Mouse (Mus musculus) limb, embryonic 12.5 days (tissue): Measurements from ENCODE around the gene Map2k7. TPM values are rescaled to one million over a fixed set of nuclear protein-coding genes. Genes with fewer than 3 reads are reported as not detected.

Source experiments
- ATAC-seq: fragments of 200-750 bp; cut with Nextera tagmentation; 2 replicates; pipeline ENCODE4 v1.8.0; 2017; ENCODE audit warnings: low read depth, moderate TSS enrichment; ENCODE audit not compliant: insufficient number of reproducible peaks, insufficient read depth, low FRiP score, low TSS enrichment
- H3K27ac ChIP-seq: fragments of 300-500 bp; sonication (generic); 2 replicates; pipeline ENCODE4 v1.5.1; 2016; ENCODE audit warnings: mild to moderate bottlenecking, moderate library complexity
- H3K27me3 ChIP-seq: fragments of 300-500 bp; sonication (generic); 2 replicates; pipeline ENCODE4 v1.6.1; 2016; ENCODE audit warnings: mild to moderate bottlenecking, moderate library complexity
- H3K36me3 ChIP-seq: fragments of 300-500 bp; sonication (generic); 2 replicates; pipeline ENCODE4 v1.6.1; 2016; ENCODE audit warnings: mild to moderate bottlenecking, moderate library complexity
- H3K4me1 ChIP-seq: fragments of 300-500 bp; sonication (generic); replicated peaks from 2 replicates; pipeline ENCODE4 v1.6.1; 2016
- H3K4me2 ChIP-seq: fragments of 300-500 bp; sonication (generic); 2 replicates; pipeline ENCODE4 v1.6.1; 2016; ENCODE audit warnings: mild to moderate bottlenecking, moderate library complexity
- H3K4me3 ChIP-seq: fragments of 300-500 bp; sonication (generic); replicated peaks from 2 replicates; pipeline ENCODE4 v1.5.1; 2016; ENCODE audit warnings: mild to moderate bottlenecking
- H3K9ac ChIP-seq: fragments of 300-500 bp; sonication (generic); replicated peaks from 2 replicates; pipeline ENCODE4 v1.6.1; 2016; ENCODE audit warnings: mild to moderate bottlenecking, moderate library complexity
- H3K9me3 ChIP-seq: fragments of 300-500 bp; sonication (generic); 2 replicates; pipeline ENCODE4 v1.6.1; 2016; ENCODE audit warnings: mild to moderate bottlenecking, moderate library complexity
- WGBS: fragments of 180-500 bp; shearing (Covaris S2); methylation state at CpG from one replicate; pipeline ENCODE4 v1.1.7; 2016; 5-methylcytosine and 5-hydroxymethylcytosine counted together
- polyA plus RNA-seq: library from polyadenylated mRNA; unstranded; fragments of >200 nt; fragmentation: Nextera tagmentation; extraction: Ambion mirVana; gene quantifications from 2 replicates; pipeline ENCODE4 v1.2.1, GENCODE M21; 2016

Map2k7 gene
- polyA plus RNA-seq, 1 experiment from 2014 or later, result 33.7 TPM

DNA sequence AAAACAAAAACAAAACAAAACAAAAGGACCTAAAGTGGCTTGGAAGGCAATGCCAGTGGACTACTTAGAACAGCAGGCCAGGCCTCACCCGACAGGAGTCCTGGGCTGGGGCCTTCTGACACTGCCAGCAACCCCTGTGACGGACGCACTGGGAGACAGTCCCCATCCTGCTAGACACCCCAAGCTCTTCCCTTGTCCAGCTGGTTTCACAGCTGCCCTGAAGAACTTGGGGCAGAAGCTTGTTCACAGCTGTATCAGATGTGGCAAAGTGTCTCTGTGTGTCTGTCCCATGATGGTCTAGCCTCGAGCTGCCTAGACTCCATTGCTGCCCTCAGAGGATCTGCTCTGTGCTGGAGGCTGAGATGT is 21.2 kb downstream of the Map2k7 start:
- whole genome bisulfite sequencing, result 78% methylated on average over 4 of the region's 4 CpGs
- H3K27me3 ChIP-seq, result no peaks in the 10 kb centered on the region
- ATAC-seq, result no peak
- 0 out of 2 replicates have a peak overlapping the region, but pooled peaks have one; percentile 83 for H3K9ac ChIP-seq
- peaks cover 82% of the 10 kb centered on the region for H3K36me3 ChIP-seq
- no peaks in the 10 kb centered on the region for H3K9me3 ChIP-seq
- H3K4me3 ChIP-seq, result no peak overlapping the region
- H3K4me1 ChIP-seq, result peaks cover 27% of the 10 kb centered on the region
- H3K27ac ChIP-seq, result peak overlapping the region; percentile 76
- no peak overlapping the region for H3K4me2 ChIP-seq

DNA sequence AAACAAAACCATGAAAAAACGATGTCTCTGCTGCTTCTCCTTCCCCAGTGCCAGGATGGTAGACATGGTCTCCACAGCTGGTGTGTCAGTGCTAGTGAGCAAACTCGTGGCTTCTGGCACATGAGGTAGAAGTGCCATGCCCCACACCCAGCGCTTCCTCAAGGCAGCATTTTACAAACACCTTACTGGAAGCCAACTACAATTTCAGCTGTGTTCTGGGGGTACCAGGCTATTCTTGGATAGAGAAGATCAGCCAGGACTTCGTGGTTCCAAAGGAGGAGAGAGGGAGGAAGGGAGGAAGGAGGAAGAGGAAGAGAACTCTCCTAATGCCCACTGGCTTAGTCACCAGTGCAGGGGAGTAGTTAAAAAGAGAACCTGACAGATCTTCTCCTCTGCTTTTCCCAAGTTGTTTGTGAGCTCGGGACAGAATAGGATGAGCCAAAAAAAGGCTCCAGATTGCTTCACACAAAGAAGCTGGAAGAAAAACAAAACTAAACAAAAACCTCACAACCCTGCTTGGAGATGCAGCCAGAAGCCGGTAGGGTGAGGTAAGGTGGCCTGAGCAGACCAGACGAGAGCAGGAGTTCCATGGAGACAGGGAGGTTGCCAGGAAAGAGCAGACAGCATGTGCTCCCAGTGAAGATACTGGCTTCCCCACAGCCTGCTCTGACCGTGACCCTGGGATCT is 24.7 kb downstream of the Map2k7 start:
- Histone ChIP-seq H3K9me3 (no peaks in the 10 kb centered on the region), H3K36me3 (peaks cover 86% of the 10 kb centered on the region), H3K27me3 (no peaks in the 10 kb centered on the region), H3K4me3 (no peak overlapping the region), H3K9ac (no peak overlapping the region), H3K4me2 (no peak overlapping the region), H3K27ac (no peak overlapping the region), H3K4me1 (peaks cover 11% of the 10 kb centered on the region)
- no peak for ATAC-seq
- WGBS, result 90% methylated on average over 8 of the region's 8 CpGs

DNA sequence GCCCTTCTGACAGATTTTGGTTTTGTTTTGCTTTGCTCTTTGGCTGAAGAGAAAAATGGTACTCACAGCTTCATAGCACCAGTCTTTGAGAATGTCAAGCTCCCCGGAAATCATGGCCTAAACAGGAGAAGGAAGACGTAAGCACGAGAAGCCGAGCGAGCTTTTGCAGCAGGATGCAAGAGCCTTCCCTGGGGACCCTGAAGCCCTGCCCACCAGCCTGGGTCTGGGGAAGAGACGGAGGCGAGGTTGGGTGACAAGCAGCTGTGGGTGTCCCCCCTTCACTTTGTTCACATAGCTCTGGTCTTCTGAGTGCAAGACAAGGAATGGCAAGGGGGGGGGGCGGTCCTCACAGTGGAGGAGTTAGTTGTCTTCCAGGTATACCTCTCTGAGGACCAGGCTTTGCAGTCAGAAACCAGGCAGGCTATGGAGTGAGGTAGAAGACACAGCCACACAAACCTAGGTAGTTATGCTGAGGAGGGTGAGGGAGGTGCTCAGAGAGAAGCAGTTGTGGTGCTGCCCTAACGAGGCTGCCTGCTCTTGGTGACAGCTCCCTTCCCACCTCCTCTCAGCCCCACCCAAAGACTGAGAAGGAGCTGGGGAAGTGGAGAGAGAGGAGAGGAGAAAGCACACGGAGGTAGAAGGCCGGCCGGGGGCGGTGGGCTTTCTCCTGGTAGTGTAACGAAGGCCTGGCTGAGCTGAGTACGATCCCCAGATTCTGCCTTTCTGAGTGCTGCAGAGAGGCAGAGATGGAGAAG is 26.8 kb downstream of the Map2k7 start:
- peaks cover 100% of the 10 kb centered on the region for H3K36me3 ChIP-seq
- no peaks in the 10 kb centered on the region for H3K9me3 ChIP-seq
- no peaks in the 10 kb centered on the region for H3K4me1 ChIP-seq
- no peak overlapping the region for H3K4me2 ChIP-seq
- H3K4me3 ChIP-seq, result no peak overlapping the region
- no peaks in the 10 kb centered on the region for H3K27me3 ChIP-seq
- ATAC-seq, result no peak
- H3K9ac ChIP-seq, result no peak overlapping the region
- 89% methylated on average over 15 of the region's 15 CpGs for WGBS
- no peak overlapping the region for H3K27ac ChIP-seq

DNA sequence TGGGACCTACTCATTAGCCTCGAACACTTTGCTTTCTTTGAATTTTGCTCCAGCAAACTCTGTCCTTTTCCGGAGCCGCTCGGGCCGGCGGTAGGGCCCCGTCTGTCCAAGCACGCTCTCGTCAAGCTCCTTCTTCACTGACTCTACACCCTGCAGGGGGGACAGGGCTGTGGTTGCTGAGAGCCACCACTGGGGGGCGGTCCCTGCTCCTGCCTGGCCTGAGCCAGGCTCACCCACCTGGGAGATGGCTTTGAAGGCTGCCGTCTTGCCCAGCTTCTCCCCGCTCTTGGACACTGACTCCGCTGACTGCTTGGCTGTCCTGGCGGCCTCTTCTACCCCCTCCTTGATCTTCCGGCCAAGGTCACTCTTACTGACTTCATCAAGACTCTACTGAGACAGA is 29.1 kb downstream of the Map2k7 start:
- no peaks in the 10 kb centered on the region for H3K27me3 ChIP-seq
- H3K4me1 ChIP-seq, result no peaks in the 10 kb centered on the region
- peaks cover 100% of the 10 kb centered on the region for H3K36me3 ChIP-seq
- no peak overlapping the region for H3K4me2 ChIP-seq
- no peak for ATAC-seq
- no peak overlapping the region for H3K27ac ChIP-seq
- H3K9ac ChIP-seq, result no peak overlapping the region
- whole genome bisulfite sequencing, result 79% methylated on average over 15 of the region's 15 CpGs
- no peaks in the 10 kb centered on the region for H3K9me3 ChIP-seq
- H3K4me3 ChIP-seq, result no peak overlapping the region

DNA sequence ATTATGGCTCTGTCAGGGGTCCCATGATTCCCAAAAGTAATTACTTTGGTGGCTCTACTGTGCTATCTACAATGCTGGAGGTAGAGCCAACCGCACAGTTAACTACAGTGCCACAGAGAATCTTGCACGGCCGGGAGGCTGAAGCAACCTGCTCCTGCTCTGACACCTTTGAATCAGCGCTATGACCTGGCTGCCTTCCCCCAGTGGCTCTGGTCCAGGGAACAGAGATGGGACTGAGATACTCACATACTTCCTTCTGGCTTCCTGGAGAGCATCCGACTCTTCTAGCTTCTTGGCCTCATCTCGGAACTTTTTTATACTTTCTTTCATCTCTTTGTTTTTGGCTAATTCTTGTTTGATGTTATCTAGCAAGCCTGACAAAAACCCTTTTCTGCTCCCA is 31.1 kb downstream of the Map2k7 start:
- ATAC-seq, result no peak
- no peaks in the 10 kb centered on the region for H3K27me3 ChIP-seq
- no peak overlapping the region for H3K4me3 ChIP-seq
- WGBS, result 94% methylated on average over 6 of the region's 6 CpGs
- H3K4me2 ChIP-seq, result no peak overlapping the region
- H3K9me3 ChIP-seq, result no peaks in the 10 kb centered on the region
- H3K4me1 ChIP-seq, result peaks cover 3% of the 10 kb centered on the region
- H3K9ac ChIP-seq, result no peak overlapping the region
- peaks cover 93% of the 10 kb centered on the region for H3K36me3 ChIP-seq
- H3K27ac ChIP-seq, result no peak overlapping the region

DNA sequence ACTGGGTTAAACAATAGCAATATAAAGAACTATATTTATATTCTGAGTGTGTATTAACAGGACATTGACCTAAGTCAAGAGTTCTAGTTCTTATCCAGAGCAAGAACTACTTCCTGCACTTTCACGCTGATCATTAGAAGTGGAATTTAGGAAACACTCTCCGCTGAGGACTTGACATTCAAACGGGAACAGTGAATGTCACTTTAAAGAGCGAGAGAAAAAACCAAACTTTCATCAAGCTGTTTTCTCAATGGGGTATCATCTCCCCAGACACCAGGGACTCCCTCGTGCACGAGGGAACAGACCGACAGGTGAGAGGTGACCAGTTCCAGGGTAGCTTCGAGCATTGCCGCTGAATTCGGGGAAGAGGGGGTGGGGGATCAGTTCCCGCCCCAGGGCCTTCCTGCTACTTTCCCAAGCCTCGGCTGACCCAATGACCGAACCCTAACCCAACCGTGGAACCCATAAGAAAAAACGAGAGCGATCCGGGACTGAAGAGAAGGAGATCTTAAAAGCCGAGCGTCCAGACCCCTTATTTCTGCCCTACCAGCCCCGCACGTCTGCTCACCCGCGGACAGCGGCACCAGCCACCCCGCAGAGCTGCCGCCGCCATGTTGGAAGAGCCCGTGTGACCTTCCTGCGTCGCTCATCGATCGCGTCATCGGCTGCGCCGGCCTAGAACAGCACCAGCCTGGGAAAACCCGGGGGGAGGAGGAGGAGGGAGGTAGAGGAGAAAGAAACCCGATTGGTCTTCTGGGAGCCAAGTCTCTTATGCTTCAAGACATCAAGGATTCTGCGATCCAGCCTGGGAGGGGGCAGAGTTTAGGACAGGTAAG is 37.0 kb downstream of the Map2k7 start, which contains the start of gene Timm44:
Gene Timm44, minus strand, starts transcription at position 639 of the 836 bp plus-strand sequence.
- peak; percentile 95 for ATAC-seq
- Histone ChIP-seq H3K4me2 (peak within 1 kb of the TSS; percentile 66), H3K27ac (peak within 1 kb of the TSS; percentile 56; the same call in 1 of the 2 replicates), H3K4me1 (peaks cover 8% of the 10 kb centered on the region), H3K36me3 (peaks cover 34% of the 10 kb centered on the region), H3K27me3 (no peaks in the 10 kb centered on the region), H3K9me3 (no peaks in the 10 kb centered on the region), H3K4me3 (peak within 1 kb of the TSS; percentile 78), H3K9ac (peak within 1 kb of the TSS; percentile 75)
- WGBS, result under 1% methylated on average over 39 of the region's 39 CpGs

DNA sequence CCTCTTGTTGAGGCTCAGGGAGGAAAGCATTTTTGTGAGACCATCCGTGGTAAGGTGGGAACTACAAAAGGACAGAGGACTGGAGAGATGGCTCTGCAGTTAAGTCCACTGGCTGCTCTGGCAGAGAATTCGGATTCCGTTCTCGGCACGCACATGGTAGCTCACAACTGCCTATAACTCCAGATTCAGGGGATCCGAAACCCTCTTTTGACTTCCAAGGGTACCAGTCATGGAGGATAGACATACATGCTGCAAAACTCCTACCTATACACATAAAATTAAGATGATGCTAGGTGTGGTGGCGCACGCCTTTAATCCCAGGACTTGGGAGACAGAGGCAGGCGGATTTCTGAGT is 37.5 kb downstream of the Map2k7 start:
- Histone ChIP-seq H3K9ac (peak overlapping the region; percentile 75), H3K4me2 (peak overlapping the region; percentile 66), H3K36me3 (peaks cover 29% of the 10 kb centered on the region), H3K9me3 (no peaks in the 10 kb centered on the region), H3K27me3 (no peaks in the 10 kb centered on the region), H3K27ac (peak overlapping the region; percentile 56; the same call in 1 of the 2 replicates), H3K4me1 (peaks cover 8% of the 10 kb centered on the region), H3K4me3 (peak overlapping the region; percentile 78)
- ATAC-seq, result 0 out of 2 replicates have a peak, but pooled peaks have one; percentile 13
- WGBS, result 30% methylated on average over 9 of the region's 9 CpGs

DNA sequence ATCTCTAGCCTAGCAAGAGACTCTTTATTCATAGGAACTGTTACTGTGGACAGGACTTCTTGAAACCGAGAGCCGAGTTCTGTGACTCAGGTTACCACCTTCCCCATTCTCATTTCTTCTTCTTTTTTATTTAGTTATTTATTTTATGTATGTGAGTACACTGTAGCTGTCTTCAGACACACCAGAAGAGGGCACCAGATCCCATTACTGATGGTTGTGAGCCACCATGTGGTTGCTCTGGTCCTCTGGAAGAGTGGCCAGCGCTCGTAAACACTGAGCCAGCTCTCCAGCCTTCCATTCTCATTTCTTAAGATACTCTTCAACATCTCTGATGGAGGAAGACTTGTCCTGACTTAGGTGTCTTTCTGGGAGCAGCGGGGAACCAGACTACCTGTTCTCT is 54.2 kb downstream of the Map2k7 start:
- no peak for ATAC-seq
- Histone ChIP-seq H3K4me3 (no peak overlapping the region), H3K4me2 (no peak overlapping the region), H3K9ac (no peak overlapping the region), H3K9me3 (no peaks in the 10 kb centered on the region), H3K4me1 (no peaks in the 10 kb centered on the region), H3K36me3 (peaks cover 97% of the 10 kb centered on the region), H3K27me3 (no peaks in the 10 kb centered on the region), H3K27ac (no peak overlapping the region)
- 92% methylated on average over 5 of the region's 5 CpGs for WGBS

Other genes starting within 250 kb of the Map2k7 start
- not detected in 2 replicates for gene Cd209f, start 132.9 kb upstream of the Map2k7 start, polyA plus RNA-seq
- not detected in 2 replicates for gene Cd209g, start 104.6 kb upstream of the Map2k7 start, polyA plus RNA-seq
- 29.4 and 33.7 TPM in 2 replicates for gene Evi5l, start 72.2 kb upstream of the Map2k7 start, polyA plus RNA-seq
- gene Prr36, start 21.3 kb upstream of the Map2k7 start, polyA plus RNA-seq, result 1.4 and 1.6 TPM in 2 replicates
- gene Lrrc8e, start 11.9 kb upstream of the Map2k7 start, polyA plus RNA-seq, result 0.24 and 0.39 TPM in 2 replicates
- gene Gm49320, start 125 bp downstream of the Map2k7 start, polyA plus RNA-seq, result 1.0 and 1.1 TPM in 2 replicates
- gene Tgfbr3l, start 9.5 kb downstream of the Map2k7 start, polyA plus RNA-seq, result 5.5 and 6.5 TPM in 2 replicates
- 61.6 and 70.8 TPM in 2 replicates for gene Snapc2, start 14.3 kb downstream of the Map2k7 start, polyA plus RNA-seq
- gene Ctxn1, start 20.5 kb downstream of the Map2k7 start, polyA plus RNA-seq, result 111 TPM in 2 replicates
- 66.7 and 72.8 TPM in 2 replicates for gene Timm44, start 37.2 kb downstream of the Map2k7 start, polyA plus RNA-seq
- gene Ccl25, start 86.5 kb downstream of the Map2k7 start, polyA plus RNA-seq, result 23.0 TPM in 2 replicates
- 341 and 367 TPM in 2 replicates for gene Elavl1, start 86.7 kb downstream of the Map2k7 start, polyA plus RNA-seq